Mouse (Mus musculus) granulocyte monocyte progenitor cell, adult 5-6 weeks (primary cell): Measurements from ENCODE around the gene Gm10139. TPM values are rescaled to one million over a fixed set of nuclear protein-coding genes. Genes with fewer than 3 reads are reported as not detected.
"Not testable (repeated sequence)": the region's sequence is repeated elsewhere in the genome, so short reads cannot be mapped to it uniquely, and the experiment has no call there.

ENCODE experiments used
- ATAC-seq: replicated peaks from 2 replicates; pipeline ENCODE4 v1.8.0; 2016; ENCODE audit warnings: mild to moderate bottlenecking, moderate TSS enrichment, inconsistent platforms; ENCODE audit not compliant: poor library complexity, severe bottlenecking
- total RNA-seq, 2 experiments: library from RNA; stranded (forward) in 1 of 2; stranded (reverse) in 1 of 2; fragments of 200-712, 200-1000 nt in 1 of 2; fragments of >200 nt in 1 of 2; fragmentation: Nextera tagmentation in 1 of 2; gene quantifications; 2 replicates each; pipeline ENCODE4 v1.2.3; 2014 to 2017

Gene Gm10139
- total RNA-seq (2014; fragmentation: Nextera tagmentation): not detected in 2 replicates
- total RNA-seq (2017): not detected in 2 replicates

DNA sequence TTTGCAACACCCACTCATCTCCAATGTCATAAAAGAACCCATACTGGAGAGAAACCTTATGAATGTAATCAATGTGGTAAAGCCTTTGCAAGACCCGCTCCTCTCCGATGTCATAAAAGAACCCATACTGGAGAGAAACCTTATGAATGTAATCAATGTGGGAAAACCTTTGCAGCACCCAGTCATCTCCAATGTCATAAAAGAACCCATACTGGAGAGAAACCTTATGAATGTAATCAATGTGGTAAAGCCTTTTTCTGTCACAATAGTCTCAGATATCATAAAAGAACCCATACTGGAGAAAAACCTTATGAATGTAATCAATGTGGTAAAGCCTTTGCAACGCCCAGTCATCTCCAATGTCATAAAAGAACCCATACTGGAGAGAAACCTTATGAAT is at the start of gene Gm10139:
Gm10139 (plus strand) TSS at position 301 of the 400 bp plus-strand sequence.
- not testable (repeated sequence) for ATAC-seq

GRCm38 (mm10) chr13:65557636-65558035 is 45.2 kb downstream of the Gm10139 start:
- ATAC-seq: not testable (repeated sequence)

Other genes starting within 250 kb of the Gm10139 start
- 34.1 and 67.7 TPM in 2 replicates for gene Zfp369, start 233.9 kb upstream of the Gm10139 start, total RNA-seq (2014; fragmentation: Nextera tagmentation)
- gene Zfp369, start 233.9 kb upstream of the Gm10139 start, total RNA-seq (2017): 38.7 and 47.5 TPM in 2 replicates